Mouse (Mus musculus) liver, embryonic 14.5 days (tissue): ENCODE results near the gene Ceacam9.

ENCODE experiments used
- CTCF ChIP-seq: IDR thresholded peaks from 2 replicates; pipeline ENCODE4 v1.5.1; 2016; ENCODE audit warnings: antibody characterized with exemption, low read depth, control low read depth
- EP300 ChIP-seq: IDR thresholded peaks from 2 replicates; pipeline ENCODE4 v1.6.1; 2016; ENCODE audit warnings: antibody characterized with exemption, low read depth

- TF ChIP-seq CTCF, result no peak
- no peak for TF ChIP-seq EP300
Observed at GRCm38 (mm10) chr7:16737606-16738072, 15.9 kb downstream of the Ceacam9 start.
